Mouse (Mus musculus) neural tube, embryonic 12.5 days (tissue): ENCODE measurements around the gene Rnf212b. TPM values are rescaled to one million over a fixed set of nuclear protein-coding genes. Genes with fewer than 3 reads are reported as not detected.

Experiments
- ATAC-seq: fragments of 200-750 bp; cut with Nextera tagmentation; 2 replicates; pipeline ENCODE4 v1.8.0; 2017; ENCODE audit warnings: low read depth, mild to moderate bottlenecking, moderate TSS enrichment, moderate library complexity; ENCODE audit not compliant: low FRiP score
- H3K27ac ChIP-seq: fragments of 300-500 bp; sonication (generic); 2 replicates; pipeline ENCODE4 v1.5.1; 2016
- H3K27me3 ChIP-seq: fragments of 300-500 bp; sonication (generic); replicated peaks from 2 replicates; pipeline ENCODE4 v1.6.1; 2016; ENCODE audit warnings: mild to moderate bottlenecking
- H3K36me3 ChIP-seq: fragments of 300-500 bp; sonication (generic); 2 replicates; pipeline ENCODE4 v1.6.1; 2016; ENCODE audit warnings: mild to moderate bottlenecking
- H3K4me1 ChIP-seq: fragments of 300-500 bp; sonication (generic); 2 replicates; pipeline ENCODE4 v1.6.1; 2016
- H3K4me2 ChIP-seq: fragments of 300-500 bp; sonication (generic); replicated peaks from 2 replicates; pipeline ENCODE4 v1.6.1; 2016; ENCODE audit warnings: mild to moderate bottlenecking
- H3K4me3 ChIP-seq: fragments of 300-500 bp; sonication (generic); 2 replicates; pipeline ENCODE4 v1.5.1; 2016
- H3K9ac ChIP-seq: fragments of 300-500 bp; sonication (generic); 2 replicates; pipeline ENCODE4 v1.6.1; 2016; ENCODE audit warnings: mild to moderate bottlenecking
- H3K9me3 ChIP-seq: fragments of 300-500 bp; sonication (generic); 2 replicates; pipeline ENCODE4 v1.6.1; 2016; ENCODE audit warnings: mild to moderate bottlenecking
- WGBS: fragments of 180-500 bp; shearing (Covaris S2); methylation state at CpG from one replicate; pipeline ENCODE4 v1.1.7; 2016; 5-methylcytosine and 5-hydroxymethylcytosine counted together
- polyA plus RNA-seq: library from polyadenylated mRNA; unstranded; fragments of >200 nt; fragmentation: Nextera tagmentation; extraction: Ambion mirVana; gene quantifications from 2 replicates; pipeline ENCODE4 v1.2.1, GENCODE M21; 2016

Gene Rnf212b
- polyA plus RNA-seq, 1 experiment from 2014 or later, result not detected

GRCm38 (mm10) chr14:54802428-54802827, 11.5 kb upstream of the Rnf212b start:
- WGBS, result 84% methylated on average over 4 of the region's 4 CpGs
- H3K4me2 ChIP-seq, result no peak overlapping the region
- no peak overlapping the region for H3K4me3 ChIP-seq
- H3K9me3 ChIP-seq, result no peaks in the 10 kb centered on the region
- no peak for ATAC-seq
- no peak overlapping the region for H3K9ac ChIP-seq
- H3K36me3 ChIP-seq, result no peaks in the 10 kb centered on the region
- no peak overlapping the region for H3K27ac ChIP-seq
- no peaks in the 10 kb centered on the region for H3K4me1 ChIP-seq
- no peaks in the 10 kb centered on the region for H3K27me3 ChIP-seq

DNA sequence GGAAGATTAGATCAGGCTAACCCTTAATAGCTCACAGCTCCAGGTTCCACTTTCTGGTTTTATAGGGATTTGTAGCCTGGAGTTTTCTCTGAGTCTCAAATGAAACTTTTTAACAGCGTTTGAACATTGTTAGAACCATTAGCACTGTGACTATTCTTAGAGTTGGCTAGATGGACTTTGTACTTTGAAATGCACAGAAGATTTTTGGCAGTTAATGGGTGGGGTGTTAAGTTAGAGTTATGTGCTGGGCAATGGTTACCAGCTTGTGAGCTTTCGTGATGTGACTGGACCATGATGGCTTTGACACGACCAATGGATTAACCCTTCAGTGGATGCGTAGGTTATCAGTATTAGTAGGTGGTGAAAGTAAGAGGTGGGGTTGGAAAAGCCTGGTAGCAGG, 7.8 kb upstream of the Rnf212b start:
- no peak for ATAC-seq
- H3K4me1 ChIP-seq, result no peaks in the 10 kb centered on the region
- no peak overlapping the region for H3K4me3 ChIP-seq
- H3K36me3 ChIP-seq, result no peaks in the 10 kb centered on the region
- no peak overlapping the region for H3K4me2 ChIP-seq
- H3K9me3 ChIP-seq, result no peaks in the 10 kb centered on the region
- no peak overlapping the region for H3K9ac ChIP-seq
- H3K27me3 ChIP-seq, result no peaks in the 10 kb centered on the region
- no peak overlapping the region for H3K27ac ChIP-seq
- WGBS, result 88% methylated on average over 4 of the region's 4 CpGs

GRCm38 (mm10) chr14:54808718-54809667, 4.9 kb upstream of the Rnf212b start:
- Histone ChIP-seq H3K4me1 (no peaks in the 10 kb centered on the region), H3K9me3 (no peaks in the 10 kb centered on the region), H3K9ac (no peak overlapping the region), H3K4me3 (no peak overlapping the region), H3K36me3 (no peaks in the 10 kb centered on the region), H3K27ac (no peak overlapping the region), H3K27me3 (no peaks in the 10 kb centered on the region), H3K4me2 (no peak overlapping the region)
- no peak for ATAC-seq
- WGBS, result 78% methylated on average over 4 of the region's 4 CpGs

- H3K4me1 ChIP-seq, result no peaks in the 10 kb centered on the region
- ATAC-seq, result no peak
- H3K27ac ChIP-seq, result no peak overlapping the region
- H3K9ac ChIP-seq, result no peak overlapping the region
- no peak overlapping the region for H3K4me3 ChIP-seq
- no peak overlapping the region for H3K4me2 ChIP-seq
- WGBS, result 89% methylated on average over 3 of the region's 3 CpGs
- H3K9me3 ChIP-seq, result no peaks in the 10 kb centered on the region
- H3K27me3 ChIP-seq, result no peaks in the 10 kb centered on the region
- no peaks in the 10 kb centered on the region for H3K36me3 ChIP-seq
Measured at GRCm38 (mm10) chr14:54809668-54810033, 4.3 kb upstream of the Rnf212b start.

- no peak overlapping the region for H3K4me3 ChIP-seq
- H3K4me2 ChIP-seq, result no peak overlapping the region
- H3K36me3 ChIP-seq, result no peaks in the 10 kb centered on the region
- H3K27ac ChIP-seq, result no peak overlapping the region
- H3K27me3 ChIP-seq, result no peaks in the 10 kb centered on the region
- H3K4me1 ChIP-seq, result no peaks in the 10 kb centered on the region
- WGBS, result 69% methylated on average over 3 of the region's 3 CpGs
- H3K9ac ChIP-seq, result no peak overlapping the region
- no peaks in the 10 kb centered on the region for H3K9me3 ChIP-seq
- ATAC-seq, result no peak
Measured at GRCm38 (mm10) chr14:54815737-54816136, 1.8 kb downstream of the Rnf212b start.

GRCm38 (mm10) chr14:54817791-54818190, 3.9 kb downstream of the Rnf212b start:
- no peaks in the 10 kb centered on the region for H3K27me3 ChIP-seq
- no peaks in the 10 kb centered on the region for H3K9me3 ChIP-seq
- no peak overlapping the region for H3K4me3 ChIP-seq
- no peak overlapping the region for H3K4me2 ChIP-seq
- no peak for ATAC-seq
- no peak overlapping the region for H3K9ac ChIP-seq
- H3K36me3 ChIP-seq, result no peaks in the 10 kb centered on the region
- WGBS, result 61% methylated on average over 2 of the region's 2 CpGs
- no peak overlapping the region for H3K27ac ChIP-seq
- no peaks in the 10 kb centered on the region for H3K4me1 ChIP-seq

GRCm38 (mm10) chr14:54822301-54822700, 8.4 kb downstream of the Rnf212b start:
- Histone ChIP-seq H3K27me3 (no peaks in the 10 kb centered on the region), H3K4me1 (no peaks in the 10 kb centered on the region), H3K36me3 (no peaks in the 10 kb centered on the region), H3K4me2 (no peak overlapping the region), H3K9ac (no peak overlapping the region), H3K4me3 (no peak overlapping the region), H3K27ac (no peak overlapping the region), H3K9me3 (no peaks in the 10 kb centered on the region)
- no peak for ATAC-seq
- WGBS, result 88% methylated on average over 2 of the region's 2 CpGs

DNA sequence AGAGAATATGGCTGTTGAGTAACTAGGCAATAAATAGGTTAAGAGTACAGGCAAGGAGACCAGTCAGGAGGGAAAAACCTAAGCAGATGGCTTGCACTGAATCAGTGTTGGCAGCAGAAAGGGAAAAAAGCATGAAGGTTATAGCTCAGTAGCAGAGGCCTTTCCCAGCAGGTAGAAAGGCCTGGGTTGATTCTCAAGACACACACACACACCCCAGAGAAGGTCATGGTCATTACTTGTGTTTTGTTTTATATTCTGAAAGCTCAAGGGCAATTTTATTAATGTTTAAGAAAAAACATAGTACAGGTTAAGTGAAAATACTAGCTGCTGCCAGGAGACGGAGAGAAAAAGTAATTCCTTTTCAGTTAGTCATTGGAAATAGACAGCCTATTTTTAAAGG, 9.8 kb downstream of the Rnf212b start:
- Histone ChIP-seq H3K4me3 (no peak overlapping the region), H3K4me1 (no peaks in the 10 kb centered on the region), H3K4me2 (no peak overlapping the region), H3K36me3 (no peaks in the 10 kb centered on the region), H3K9me3 (no peaks in the 10 kb centered on the region), H3K9ac (no peak overlapping the region), H3K27ac (no peak overlapping the region), H3K27me3 (no peaks in the 10 kb centered on the region)
- WGBS, result 79% methylated on average over 1 of the region's 1 CpGs
- ATAC-seq, result no peak

GRCm38 (mm10) chr14:54843461-54843860, 29.5 kb downstream of the Rnf212b start:
- Histone ChIP-seq H3K4me2 (no peak overlapping the region), H3K4me1 (no peaks in the 10 kb centered on the region), H3K27ac (no peak overlapping the region), H3K27me3 (no peaks in the 10 kb centered on the region), H3K9me3 (no peaks in the 10 kb centered on the region), H3K9ac (no peak overlapping the region), H3K4me3 (no peak overlapping the region), H3K36me3 (no peaks in the 10 kb centered on the region)
- ATAC-seq, result no peak
- WGBS, result 5% methylated on average over 4 of the region's 4 CpGs

GRCm38 (mm10) chr14:54855726-54856125, 41.8 kb downstream of the Rnf212b start:
- no peak overlapping the region for H3K4me3 ChIP-seq
- no peaks in the 10 kb centered on the region for H3K4me1 ChIP-seq
- H3K27me3 ChIP-seq, result no peaks in the 10 kb centered on the region
- H3K27ac ChIP-seq, result no peak overlapping the region
- 88% methylated on average over 3 of the region's 3 CpGs for WGBS
- no peak overlapping the region for H3K9ac ChIP-seq
- H3K4me2 ChIP-seq, result no peak overlapping the region
- no peaks in the 10 kb centered on the region for H3K9me3 ChIP-seq
- peaks cover 29% of the 10 kb centered on the region for H3K36me3 ChIP-seq
- ATAC-seq, result no peak

DNA sequence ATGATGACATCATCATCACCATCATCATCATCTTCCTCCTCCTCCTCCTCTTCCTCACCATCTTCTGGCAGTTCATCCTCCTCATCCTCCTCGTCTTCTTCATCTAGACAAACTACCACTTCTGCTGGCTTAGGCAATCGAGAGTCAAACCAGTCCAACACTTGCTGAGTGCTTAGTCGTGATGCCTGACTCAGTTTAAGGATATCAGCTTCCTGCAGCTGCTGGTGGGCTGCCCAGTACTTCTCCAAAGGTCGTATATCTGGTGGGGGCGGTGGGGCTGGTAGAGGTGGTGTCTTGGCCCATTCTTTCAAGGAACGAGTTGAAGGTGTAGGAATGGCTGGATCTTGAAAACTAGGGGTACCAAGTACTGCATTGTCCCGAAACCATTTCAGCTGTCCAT, 42.8 kb downstream of the Rnf212b start:
- Histone ChIP-seq H3K9ac (no peak overlapping the region), H3K4me1 (no peaks in the 10 kb centered on the region), H3K9me3 (no peaks in the 10 kb centered on the region), H3K4me3 (no peak overlapping the region), H3K27me3 (no peaks in the 10 kb centered on the region), H3K27ac (no peak overlapping the region), H3K36me3 (peaks cover 29% of the 10 kb centered on the region), H3K4me2 (no peak overlapping the region)
- 90% methylated on average over 7 of the region's 7 CpGs for WGBS
- no peak for ATAC-seq

DNA sequence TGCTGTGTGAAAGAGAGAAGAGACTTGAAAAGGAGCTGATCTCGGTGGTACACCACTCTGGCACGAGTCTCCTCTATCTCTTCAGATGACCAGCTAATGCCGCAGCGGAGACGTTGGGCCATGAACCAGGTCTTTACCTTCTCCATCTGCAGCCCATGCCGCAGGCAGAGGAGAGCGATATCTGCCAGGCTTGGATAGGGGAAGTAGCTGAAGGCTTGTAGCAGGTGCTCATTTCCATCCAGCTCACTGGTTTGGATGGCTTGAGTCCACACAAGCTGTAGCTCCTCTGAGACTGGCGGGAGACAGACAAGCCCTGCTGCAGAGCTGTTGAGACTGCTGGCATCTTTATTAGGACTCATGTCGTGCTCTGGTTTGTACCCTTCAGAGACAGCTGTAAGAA, 44.0 kb downstream of the Rnf212b start:
- Histone ChIP-seq H3K4me1 (no peaks in the 10 kb centered on the region), H3K9me3 (no peaks in the 10 kb centered on the region), H3K4me3 (no peak overlapping the region), H3K4me2 (no peak overlapping the region), H3K27ac (no peak overlapping the region), H3K27me3 (no peaks in the 10 kb centered on the region), H3K9ac (no peak overlapping the region), H3K36me3 (peaks cover 29% of the 10 kb centered on the region)
- no peak for ATAC-seq
- WGBS, result 91% methylated on average over 9 of the region's 9 CpGs

- no peak overlapping the region for H3K4me3 ChIP-seq
- H3K4me2 ChIP-seq, result no peak overlapping the region
- H3K27me3 ChIP-seq, result no peaks in the 10 kb centered on the region
- no peak overlapping the region for H3K27ac ChIP-seq
- H3K4me1 ChIP-seq, result peaks cover 5% of the 10 kb centered on the region; the same call in 1 of the 2 replicates
- no peaks in the 10 kb centered on the region for H3K9me3 ChIP-seq
- no peak overlapping the region for H3K9ac ChIP-seq
- no peak for ATAC-seq
- WGBS, result 40% methylated on average over 2 of the region's 2 CpGs
- H3K36me3 ChIP-seq, result peaks cover 22% of the 10 kb centered on the region
Measured at GRCm38 (mm10) chr14:54860511-54860910, 46.6 kb downstream of the Rnf212b start.
